Mouse (Mus musculus): Measurements from ENCODE around the gene Ctnnb1. TPM values are rescaled to one million over a fixed set of nuclear protein-coding genes. Genes with fewer than 3 reads are reported as not detected.

Gene Ctnnb1
- polyA plus RNA-seq, 1 experiment from 2014 or later: 94.7 TPM

DNA sequence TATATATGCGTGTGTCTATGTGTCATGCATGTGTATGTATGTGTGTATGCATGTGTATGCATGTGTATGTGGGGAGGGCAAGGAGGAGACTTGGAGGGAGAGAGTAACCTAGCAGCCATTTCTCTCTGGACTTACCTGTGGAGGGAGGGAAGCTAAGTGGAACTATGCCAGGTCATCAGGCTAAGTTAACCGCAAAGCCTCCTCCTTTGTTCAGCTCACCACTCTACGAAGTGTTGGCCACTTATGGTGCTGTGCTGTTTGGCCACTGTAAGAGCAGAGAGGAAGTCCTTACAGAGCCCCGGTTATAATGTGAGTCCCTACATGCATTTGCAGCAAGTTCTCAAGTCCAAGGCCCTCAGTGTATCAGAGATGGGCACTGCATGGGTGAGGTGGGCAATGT, 47.8 kb downstream of the Ctnnb1 start:
- Histone ChIP-seq H3K4me1 (ENCODE audit: control insufficient read depth, low read depth, low read length) (no peaks in the 10 kb centered on the region), H3K9ac (ENCODE audit: low read depth, low read length) (no peak overlapping the region), H3K4me2 (ENCODE audit: low read depth, low read length) (no peak overlapping the region), H3K4me3 (ENCODE audit: low read depth, low read length) (no peak overlapping the region), H3K9me3 (replicated peaks; ENCODE audit: control insufficient read depth, low read length) (no peaks in the 10 kb centered on the region), H3K27ac (ENCODE audit: low read length) (no peak overlapping the region), H3K36me3 (ENCODE audit: control insufficient read depth, insufficient read depth) (no peaks in the 10 kb centered on the region), H3K27me3 (ENCODE audit: control insufficient read depth, insufficient read depth, low read depth, low read length) (no peaks in the 10 kb centered on the region)
- 85% methylated on average over 4 of the region's 4 CpGs for WGBS (ENCODE audit: insufficient replicate concordance)
- ATAC-seq (ENCODE audit: low read depth): no peak

DNA sequence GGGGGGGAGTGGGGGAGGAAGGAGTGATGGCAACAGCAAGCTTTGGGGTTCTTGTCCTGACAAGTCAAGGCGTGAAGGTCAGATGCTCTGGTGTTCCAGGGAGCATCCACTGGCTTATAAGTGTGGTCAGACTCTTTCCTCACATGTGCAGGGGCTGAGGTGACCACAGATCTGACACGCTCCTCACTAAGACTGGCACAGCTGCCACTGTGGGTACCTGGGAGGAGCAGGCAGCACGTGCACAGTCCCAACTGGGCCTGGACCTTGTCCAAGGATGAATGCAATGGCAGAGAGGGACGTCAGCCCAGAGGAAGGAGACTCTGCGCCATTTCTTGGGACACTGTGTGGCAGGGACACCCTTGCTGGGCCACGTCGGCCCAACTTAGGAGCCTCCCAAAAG, 52.8 kb downstream of the Ctnnb1 start:
- H3K9me3 ChIP-seq (replicated peaks; ENCODE audit: control insufficient read depth, low read length): no peaks in the 10 kb centered on the region
- H3K4me2 ChIP-seq (ENCODE audit: low read depth, low read length): no peak overlapping the region
- ATAC-seq (ENCODE audit: low read depth): no peak
- peaks cover 8% of the 10 kb centered on the region for H3K4me1 ChIP-seq (ENCODE audit: control insufficient read depth, low read depth, low read length)
- no peak overlapping the region for H3K4me3 ChIP-seq (ENCODE audit: low read depth, low read length)
- no peaks in the 10 kb centered on the region for H3K27me3 ChIP-seq (ENCODE audit: control insufficient read depth, insufficient read depth, low read depth, low read length)
- no peak overlapping the region for H3K9ac ChIP-seq (ENCODE audit: low read depth, low read length)
- H3K36me3 ChIP-seq (ENCODE audit: control insufficient read depth, insufficient read depth): no peaks in the 10 kb centered on the region
- 62% methylated on average over 7 of the region's 7 CpGs for WGBS (ENCODE audit: insufficient replicate concordance)
- H3K27ac ChIP-seq (ENCODE audit: low read length): no peak overlapping the region

DNA sequence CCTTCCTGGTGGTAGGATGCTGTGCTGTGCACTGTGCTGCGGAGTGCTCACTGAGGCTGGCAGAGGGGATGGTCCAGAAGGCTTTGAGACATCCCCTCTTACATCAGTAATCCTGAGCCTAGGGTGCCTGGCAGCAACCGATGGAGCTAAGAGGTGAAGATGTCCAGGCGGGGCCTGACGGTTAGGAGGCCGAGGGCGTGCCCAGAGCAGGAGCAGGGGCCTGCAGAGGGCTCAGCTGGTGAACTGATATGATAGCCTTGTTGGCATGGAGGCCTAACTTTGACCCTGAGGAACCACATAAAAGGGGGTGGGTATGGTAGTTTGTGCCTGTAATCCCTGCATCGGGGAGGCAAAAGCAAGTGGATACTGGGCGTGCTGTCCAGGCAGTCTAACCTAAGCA, 54.8 kb downstream of the Ctnnb1 start:
- Histone ChIP-seq H3K9ac (ENCODE audit: low read depth, low read length) (no peak overlapping the region), H3K4me3 (ENCODE audit: low read depth, low read length) (no peak overlapping the region), H3K4me1 (ENCODE audit: control insufficient read depth, low read depth, low read length) (peaks cover 8% of the 10 kb centered on the region), H3K36me3 (ENCODE audit: control insufficient read depth, insufficient read depth) (no peaks in the 10 kb centered on the region), H3K4me2 (ENCODE audit: low read depth, low read length) (no peak overlapping the region), H3K27ac (ENCODE audit: low read length) (no peak overlapping the region), H3K9me3 (replicated peaks; ENCODE audit: control insufficient read depth, low read length) (no peaks in the 10 kb centered on the region), H3K27me3 (ENCODE audit: control insufficient read depth, insufficient read depth, low read depth, low read length) (no peaks in the 10 kb centered on the region)
- ATAC-seq (ENCODE audit: low read depth): no peak; the same call in 1 of the 2 replicates
- 64% methylated on average over 8 of the region's 8 CpGs for WGBS (ENCODE audit: insufficient replicate concordance)

DNA sequence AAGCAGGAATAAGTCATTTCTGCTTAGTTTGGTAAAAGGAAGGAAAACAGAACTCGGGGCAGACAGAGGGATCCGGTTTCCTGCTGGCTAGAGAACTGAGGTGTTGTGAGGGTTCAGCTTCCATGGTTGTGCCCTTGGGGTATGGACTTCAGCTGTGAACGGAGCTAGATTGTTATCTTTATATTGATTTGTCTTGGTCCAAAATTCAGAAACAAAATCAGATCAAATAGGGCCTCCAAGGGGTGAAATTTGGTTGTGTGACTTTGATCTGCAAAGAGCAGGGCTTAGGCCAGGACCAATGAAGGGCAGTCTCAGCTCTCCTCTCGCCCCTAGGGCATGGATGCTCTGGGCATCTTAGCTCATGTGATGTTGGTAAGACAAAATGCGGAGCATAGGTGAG, 55.5 kb downstream of the Ctnnb1 start:
- no peak for ATAC-seq (ENCODE audit: low read depth)
- Histone ChIP-seq H3K36me3 (ENCODE audit: control insufficient read depth, insufficient read depth) (no peaks in the 10 kb centered on the region), H3K9me3 (replicated peaks; ENCODE audit: control insufficient read depth, low read length) (no peaks in the 10 kb centered on the region), H3K27ac (ENCODE audit: low read length) (no peak overlapping the region), H3K4me2 (ENCODE audit: low read depth, low read length) (no peak overlapping the region), H3K4me3 (ENCODE audit: low read depth, low read length) (no peak overlapping the region), H3K9ac (ENCODE audit: low read depth, low read length) (no peak overlapping the region), H3K4me1 (ENCODE audit: control insufficient read depth, low read depth, low read length) (peaks cover 8% of the 10 kb centered on the region), H3K27me3 (ENCODE audit: control insufficient read depth, insufficient read depth, low read depth, low read length) (no peaks in the 10 kb centered on the region)
- WGBS (ENCODE audit: insufficient replicate concordance): 47% methylated on average over 5 of the region's 5 CpGs

DNA sequence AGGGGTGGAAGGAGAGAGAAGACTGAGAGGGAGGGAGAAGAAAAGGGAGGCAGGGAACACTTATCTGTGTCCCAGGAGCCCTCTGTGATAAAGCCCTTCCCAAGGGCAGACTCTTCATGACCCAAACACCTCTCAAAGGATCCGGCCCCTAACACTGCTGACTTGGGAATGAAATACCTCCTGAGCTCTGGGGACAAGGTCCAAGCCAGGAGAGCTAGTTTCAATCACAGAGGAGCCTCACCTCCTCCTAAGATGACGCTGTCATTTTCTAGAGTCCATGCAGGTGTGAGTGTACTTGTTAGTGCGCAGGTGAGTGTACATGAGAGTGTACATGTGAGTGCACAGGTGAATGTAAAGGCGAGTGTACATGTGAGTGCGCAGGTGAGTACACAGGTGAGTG, 56.0 kb downstream of the Ctnnb1 start:
- Histone ChIP-seq H3K36me3 (ENCODE audit: control insufficient read depth, insufficient read depth) (no peaks in the 10 kb centered on the region), H3K9me3 (replicated peaks; ENCODE audit: control insufficient read depth, low read length) (no peaks in the 10 kb centered on the region), H3K4me3 (ENCODE audit: low read depth, low read length) (no peak overlapping the region), H3K27me3 (ENCODE audit: control insufficient read depth, insufficient read depth, low read depth, low read length) (no peaks in the 10 kb centered on the region), H3K9ac (ENCODE audit: low read depth, low read length) (no peak overlapping the region), H3K4me2 (ENCODE audit: low read depth, low read length) (no peak overlapping the region), H3K27ac (ENCODE audit: low read length) (no peak overlapping the region), H3K4me1 (ENCODE audit: control insufficient read depth, low read depth, low read length) (peaks cover 8% of the 10 kb centered on the region)
- no peak for ATAC-seq (ENCODE audit: low read depth)
- 75% methylated on average over 5 of the region's 5 CpGs for WGBS (ENCODE audit: insufficient replicate concordance)

DNA sequence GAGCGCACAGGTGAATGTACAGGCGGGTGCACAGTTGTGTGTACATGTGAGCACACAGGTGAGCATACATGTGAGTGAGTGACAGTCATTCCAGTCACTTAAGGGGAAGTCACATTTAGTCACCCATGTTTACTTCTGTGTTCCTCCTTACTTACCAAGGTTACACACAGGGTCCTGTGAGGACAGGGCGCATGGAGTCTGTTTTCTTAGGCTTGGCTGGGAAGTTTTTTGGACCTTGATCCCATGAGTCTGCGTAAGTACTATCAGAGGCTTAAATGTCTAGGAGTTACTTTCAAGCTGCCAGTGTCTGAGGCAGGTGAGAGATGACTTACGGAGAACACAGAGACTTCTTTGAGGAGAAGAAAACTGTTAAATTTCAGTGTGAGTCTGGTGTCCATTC, 56.5 kb downstream of the Ctnnb1 start:
- Histone ChIP-seq H3K27me3 (ENCODE audit: control insufficient read depth, insufficient read depth, low read depth, low read length) (no peaks in the 10 kb centered on the region), H3K27ac (ENCODE audit: low read length) (no peak overlapping the region), H3K4me2 (ENCODE audit: low read depth, low read length) (no peak overlapping the region), H3K4me1 (ENCODE audit: control insufficient read depth, low read depth, low read length) (peaks cover 8% of the 10 kb centered on the region), H3K4me3 (ENCODE audit: low read depth, low read length) (no peak overlapping the region), H3K9ac (ENCODE audit: low read depth, low read length) (no peak overlapping the region), H3K9me3 (replicated peaks; ENCODE audit: control insufficient read depth, low read length) (no peaks in the 10 kb centered on the region), H3K36me3 (ENCODE audit: control insufficient read depth, insufficient read depth) (no peaks in the 10 kb centered on the region)
- no peak for ATAC-seq (ENCODE audit: low read depth)
- 75% methylated on average over 5 of the region's 5 CpGs for WGBS (ENCODE audit: insufficient replicate concordance)

DNA sequence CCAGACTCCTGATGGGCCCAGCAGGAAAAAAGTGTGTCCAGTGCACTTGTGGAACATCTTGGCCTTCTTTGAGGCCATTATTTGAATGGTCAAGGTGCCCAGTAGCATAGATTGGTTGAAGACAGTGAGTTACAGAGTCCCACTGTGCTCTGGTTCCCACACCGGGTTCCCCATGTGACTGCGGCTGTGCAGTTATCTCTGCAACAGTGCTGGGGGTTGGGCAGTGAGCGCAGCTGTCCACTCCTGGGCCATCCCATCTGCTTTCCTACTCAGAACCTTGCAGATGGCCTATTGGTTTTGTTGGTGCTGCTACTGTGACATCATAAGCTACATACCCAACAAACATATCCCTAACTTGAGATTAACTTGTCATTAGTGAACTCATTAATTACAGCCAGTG, 57.2 kb downstream of the Ctnnb1 start:
- ATAC-seq (ENCODE audit: low read depth): no peak

DNA sequence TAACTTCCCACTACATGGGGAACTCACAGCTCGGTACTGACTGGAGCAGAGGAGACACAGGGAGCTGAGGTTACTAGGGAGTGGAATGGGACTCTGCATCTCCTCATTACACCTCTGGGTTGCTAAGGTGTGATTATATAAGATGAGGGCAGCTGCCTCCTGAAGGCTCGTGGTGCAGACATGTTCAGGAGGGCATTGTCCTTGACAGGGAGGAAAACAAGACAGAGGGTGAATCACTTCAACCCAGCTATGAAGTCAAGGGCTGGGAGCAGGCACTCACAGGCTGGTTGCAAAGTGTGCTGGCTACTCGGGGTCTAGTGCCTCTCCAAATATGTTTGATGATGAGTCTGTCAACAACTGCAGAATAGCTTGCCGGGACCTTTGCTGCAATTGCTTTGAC, 58.0 kb downstream of the Ctnnb1 start:
- H3K9me3 ChIP-seq (replicated peaks; ENCODE audit: control insufficient read depth, low read length): no peaks in the 10 kb centered on the region
- no peak overlapping the region for H3K9ac ChIP-seq (ENCODE audit: low read depth, low read length)
- WGBS (ENCODE audit: insufficient replicate concordance): 51% methylated on average over 4 of the region's 4 CpGs
- H3K27me3 ChIP-seq (ENCODE audit: control insufficient read depth, insufficient read depth, low read depth, low read length): no peaks in the 10 kb centered on the region
- ATAC-seq (ENCODE audit: low read depth): no peak
- no peak overlapping the region for H3K4me3 ChIP-seq (ENCODE audit: low read depth, low read length)
- no peak overlapping the region for H3K27ac ChIP-seq (ENCODE audit: low read length)
- peaks cover 8% of the 10 kb centered on the region for H3K4me1 ChIP-seq (ENCODE audit: control insufficient read depth, low read depth, low read length)
- H3K4me2 ChIP-seq (ENCODE audit: low read depth, low read length): no peak overlapping the region
- no peaks in the 10 kb centered on the region for H3K36me3 ChIP-seq (ENCODE audit: control insufficient read depth, insufficient read depth)

More for the DNA sequence above, 57.2 kb downstream of the Ctnnb1 start:
- no peaks in the 10 kb centered on the region for H3K9me3 ChIP-seq (replicated peaks; ENCODE audit: control insufficient read depth, low read length)
- H3K4me2 ChIP-seq (ENCODE audit: low read depth, low read length): no peak overlapping the region
- no peaks in the 10 kb centered on the region for H3K27me3 ChIP-seq (ENCODE audit: control insufficient read depth, insufficient read depth, low read depth, low read length)
- no peak overlapping the region for H3K4me3 ChIP-seq (ENCODE audit: low read depth, low read length)
- H3K9ac ChIP-seq (ENCODE audit: low read depth, low read length): no peak overlapping the region
- no peaks in the 10 kb centered on the region for H3K36me3 ChIP-seq (ENCODE audit: control insufficient read depth, insufficient read depth)
- WGBS (ENCODE audit: insufficient replicate concordance): 68% methylated on average over 3 of the region's 3 CpGs
- no peak overlapping the region for H3K27ac ChIP-seq (ENCODE audit: low read length)
- H3K4me1 ChIP-seq (ENCODE audit: control insufficient read depth, low read depth, low read length): peaks cover 8% of the 10 kb centered on the region

DNA sequence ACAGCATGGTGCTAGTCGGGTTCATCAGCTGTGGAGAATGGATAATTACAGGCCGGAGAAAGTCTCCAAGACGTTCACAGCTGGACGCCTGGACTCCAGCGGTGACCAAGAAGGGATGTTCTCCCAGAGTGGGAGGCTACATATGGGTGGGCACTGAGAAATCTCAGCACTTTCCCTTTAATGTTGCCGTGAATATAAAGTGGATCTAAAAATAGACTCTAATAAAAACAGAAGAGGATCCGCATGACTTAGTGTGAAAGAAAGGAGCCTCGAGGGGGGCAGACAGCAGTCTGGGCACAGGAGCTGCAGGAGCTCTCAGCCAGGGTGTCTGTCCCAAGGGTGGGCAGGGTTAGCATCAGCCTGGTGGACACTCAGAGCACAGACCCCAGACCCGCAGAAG, 59.1 kb downstream of the Ctnnb1 start:
- Histone ChIP-seq H3K4me3 (ENCODE audit: low read depth, low read length) (no peak overlapping the region), H3K9me3 (replicated peaks; ENCODE audit: control insufficient read depth, low read length) (no peaks in the 10 kb centered on the region), H3K9ac (ENCODE audit: low read depth, low read length) (no peak overlapping the region), H3K4me2 (ENCODE audit: low read depth, low read length) (no peak overlapping the region), H3K27me3 (ENCODE audit: control insufficient read depth, insufficient read depth, low read depth, low read length) (no peaks in the 10 kb centered on the region), H3K4me1 (ENCODE audit: control insufficient read depth, low read depth, low read length) (peaks cover 8% of the 10 kb centered on the region), H3K27ac (ENCODE audit: low read length) (no peak overlapping the region), H3K36me3 (ENCODE audit: control insufficient read depth, insufficient read depth) (no peaks in the 10 kb centered on the region)
- ATAC-seq (ENCODE audit: low read depth): no peak
- WGBS (ENCODE audit: insufficient replicate concordance): 68% methylated on average over 9 of the region's 9 CpGs
